Mouse (Mus musculus): ENCODE data around the gene Igfbp1.
A peak's percentile ranks its signal among the peaks of the same experiment; 100 is the strongest.

Gene Igfbp1

DNA sequence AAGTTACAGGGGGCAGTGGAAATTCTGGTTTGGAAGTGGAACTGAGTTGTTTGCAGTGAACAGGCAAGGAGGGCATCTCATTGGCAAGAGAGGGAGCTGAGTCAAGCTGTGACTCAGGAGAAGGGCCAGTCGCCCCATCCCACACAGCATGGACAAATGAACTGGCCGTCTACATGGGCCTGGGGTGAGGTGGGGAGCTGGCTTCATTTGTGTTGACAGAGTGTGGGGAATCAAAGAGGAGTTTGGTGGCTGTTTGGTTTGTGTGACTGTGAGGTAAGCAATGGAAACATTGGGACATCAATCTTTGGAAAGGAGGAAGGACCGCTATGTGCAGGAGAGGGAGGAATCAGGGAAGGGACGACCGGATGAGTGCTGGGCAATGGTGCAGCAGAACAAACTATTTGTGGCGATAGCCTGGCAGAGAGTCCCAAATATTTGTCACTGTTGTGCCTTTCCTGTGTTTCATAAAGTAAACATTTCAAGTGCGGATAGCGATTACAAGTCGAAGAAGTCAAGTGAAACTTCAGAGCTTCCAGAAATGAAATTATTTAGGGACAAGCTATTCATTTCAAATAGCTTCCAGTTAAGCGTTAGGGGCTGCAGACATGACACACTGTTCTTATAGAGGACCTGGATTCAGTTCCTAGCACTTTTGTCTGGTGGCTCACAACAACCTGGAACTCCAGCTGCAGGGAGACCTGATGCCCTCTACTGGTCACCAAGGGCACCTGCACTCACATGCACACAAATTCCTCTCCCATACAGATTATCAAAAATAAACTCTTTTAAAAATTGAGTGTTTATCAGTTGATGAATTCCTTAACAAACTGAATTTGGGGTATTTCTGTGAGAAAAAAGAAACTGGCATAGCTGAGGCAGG is 2.9 kb upstream of the Igfbp1 start:
- DNase-seq (ENCODE audit: low read depth, low spot score), result no peak

DNA sequence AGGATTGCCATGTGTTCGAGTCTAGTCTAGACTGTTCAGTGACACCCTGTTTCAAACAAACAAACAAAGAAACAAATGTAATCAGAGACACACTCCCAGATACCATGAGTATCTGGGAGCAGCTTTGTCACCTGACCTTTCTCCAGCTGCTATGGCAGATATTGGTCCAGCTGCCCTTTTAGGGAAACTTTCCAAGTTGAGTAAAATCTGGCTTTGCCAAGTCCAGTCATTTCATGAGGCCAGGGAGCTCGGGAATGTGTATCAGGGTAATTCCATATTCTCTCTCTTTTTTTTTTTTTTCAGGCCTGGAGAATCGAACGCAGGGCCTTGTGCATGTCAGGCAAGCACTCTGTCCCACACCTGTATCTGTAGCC is 2.3 kb upstream of the Igfbp1 start:
- no peak for DNase-seq (ENCODE audit: low read depth, low spot score)

DNA sequence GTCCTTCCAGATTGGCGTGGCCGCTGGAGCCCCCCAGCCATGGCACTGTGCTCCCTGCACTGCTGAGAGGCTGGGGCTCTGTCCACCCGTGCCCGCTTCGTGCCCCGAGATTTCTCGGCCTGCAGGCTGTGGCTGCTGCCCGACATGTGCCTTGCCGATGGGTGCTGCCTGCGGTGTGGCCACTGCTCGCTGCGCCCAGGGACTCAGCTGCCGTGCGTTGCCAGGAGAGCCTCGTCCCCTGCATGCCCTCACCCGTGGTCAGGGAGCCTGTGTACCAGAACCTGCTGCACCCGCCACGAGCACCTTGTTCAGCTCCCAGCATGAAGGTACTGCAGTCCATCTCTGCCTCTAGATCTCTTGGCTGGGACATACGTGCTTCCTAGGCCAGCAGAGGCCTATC is 424 bp downstream of the Igfbp1 start:
- DNase-seq (ENCODE audit: low read depth, low spot score), result no peak

- no peak for DNase-seq (ENCODE audit: low read depth, low spot score)
Measured at GRCm38 (mm10) chr11:7198481-7199256, 1.1 kb downstream of the Igfbp1 start.

DNA sequence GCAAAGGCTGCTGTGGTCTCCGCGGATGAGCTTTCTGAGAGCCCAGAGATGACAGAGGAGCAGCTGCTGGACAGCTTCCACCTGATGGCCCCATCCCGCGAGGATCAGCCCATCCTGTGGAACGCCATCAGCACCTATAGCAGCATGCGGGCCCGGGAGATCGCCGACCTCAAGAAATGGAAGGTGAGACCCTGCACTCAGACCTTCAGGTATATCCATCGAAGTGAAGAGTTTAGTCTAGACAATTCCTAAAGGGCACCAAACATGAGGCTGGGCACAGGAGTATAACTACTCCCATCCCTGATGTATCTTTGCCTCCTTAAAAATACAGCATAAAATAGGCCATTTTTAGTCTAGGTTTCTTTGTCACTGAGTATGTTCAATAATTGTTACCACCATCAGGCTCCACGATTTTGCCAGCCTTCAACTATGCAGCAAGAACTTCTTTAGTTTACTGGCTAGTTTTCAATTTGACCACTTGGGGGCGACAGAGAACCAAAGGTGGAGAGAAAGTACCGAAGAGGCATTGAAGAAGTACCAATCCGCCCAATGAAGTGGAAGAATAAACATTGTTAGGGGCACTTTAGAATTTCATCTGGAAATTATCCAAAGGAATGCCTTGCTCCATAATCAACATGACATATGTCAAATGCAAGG is 2.3 kb downstream of the Igfbp1 start:
- peak; percentile 58 for DNase-seq (ENCODE audit: low read depth, low spot score)

GRCm38 (mm10) chr11:7200393-7200783 is 2.8 kb downstream of the Igfbp1 start:
- DNase-seq (ENCODE audit: low read depth, low spot score), result no peak

GRCm38 (mm10) chr11:7202206-7202605 is 4.6 kb downstream of the Igfbp1 start:
- no peak for DNase-seq (ENCODE audit: low read depth, low spot score)

DNA sequence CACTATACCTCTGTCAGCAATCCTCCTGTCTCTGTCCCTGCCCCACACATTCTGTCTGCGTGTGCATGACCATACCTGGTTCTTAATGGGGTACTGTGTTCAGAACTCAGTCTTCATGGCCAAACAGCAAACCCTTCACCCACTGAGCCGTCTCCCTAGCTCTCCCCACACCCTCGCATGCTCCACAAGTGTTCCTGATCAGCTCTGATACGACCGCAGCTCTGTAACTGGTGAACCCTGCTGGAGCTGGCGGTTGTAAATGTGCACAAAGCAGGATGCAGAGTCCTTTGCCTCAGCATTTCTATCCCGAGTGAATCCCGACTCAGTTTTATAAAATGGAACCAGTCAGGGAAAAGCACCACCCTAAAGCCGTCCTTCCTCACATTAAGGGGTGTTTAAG is 6.3 kb downstream of the Igfbp1 start:
- no peak for DNase-seq (ENCODE audit: low read depth, low spot score)

DNA sequence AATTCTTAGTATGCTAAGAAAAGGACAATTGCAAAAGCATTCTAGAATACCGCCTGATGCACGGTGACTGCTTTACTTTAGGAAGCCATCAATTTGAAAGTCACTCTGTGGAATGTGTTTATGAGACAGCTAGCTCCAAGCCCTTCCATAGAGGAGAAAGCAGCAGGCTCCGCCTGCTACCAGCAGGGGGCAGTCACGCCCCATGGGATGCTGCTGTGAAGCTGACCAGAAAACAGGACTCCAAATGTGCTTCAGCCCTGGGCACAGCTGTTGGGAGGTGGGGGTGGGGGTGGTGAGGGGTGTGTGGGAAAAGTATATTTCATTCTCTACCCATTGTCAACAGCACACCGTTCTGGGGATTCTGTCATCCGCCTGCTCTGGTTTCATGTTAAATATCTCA is 12.8 kb downstream of the Igfbp1 start:
- peak; percentile 48 for DNase-seq (ENCODE audit: low read depth, low spot score)

DNA sequence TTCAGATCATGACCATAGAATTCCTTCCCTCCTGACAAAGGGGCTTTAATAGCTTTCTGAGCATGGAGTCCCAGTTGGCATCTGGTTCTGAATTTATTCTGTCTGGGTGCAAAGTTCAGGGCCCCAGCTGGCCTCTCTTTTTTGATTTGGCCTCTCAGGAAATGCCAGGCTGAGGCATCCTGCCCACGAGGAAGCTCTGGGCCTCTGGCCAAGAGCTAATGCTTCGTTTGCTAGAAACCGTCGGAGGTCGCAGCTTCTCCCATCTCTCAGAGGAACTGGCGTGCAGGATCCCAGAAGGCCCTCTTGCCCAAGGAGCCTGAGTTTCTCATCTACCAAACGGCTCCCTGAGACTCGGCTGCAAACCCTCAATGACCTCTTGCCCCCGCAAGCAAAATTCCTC is 13.6 kb downstream of the Igfbp1 start:
- DNase-seq (ENCODE audit: low read depth, low spot score), result no peak

DNA sequence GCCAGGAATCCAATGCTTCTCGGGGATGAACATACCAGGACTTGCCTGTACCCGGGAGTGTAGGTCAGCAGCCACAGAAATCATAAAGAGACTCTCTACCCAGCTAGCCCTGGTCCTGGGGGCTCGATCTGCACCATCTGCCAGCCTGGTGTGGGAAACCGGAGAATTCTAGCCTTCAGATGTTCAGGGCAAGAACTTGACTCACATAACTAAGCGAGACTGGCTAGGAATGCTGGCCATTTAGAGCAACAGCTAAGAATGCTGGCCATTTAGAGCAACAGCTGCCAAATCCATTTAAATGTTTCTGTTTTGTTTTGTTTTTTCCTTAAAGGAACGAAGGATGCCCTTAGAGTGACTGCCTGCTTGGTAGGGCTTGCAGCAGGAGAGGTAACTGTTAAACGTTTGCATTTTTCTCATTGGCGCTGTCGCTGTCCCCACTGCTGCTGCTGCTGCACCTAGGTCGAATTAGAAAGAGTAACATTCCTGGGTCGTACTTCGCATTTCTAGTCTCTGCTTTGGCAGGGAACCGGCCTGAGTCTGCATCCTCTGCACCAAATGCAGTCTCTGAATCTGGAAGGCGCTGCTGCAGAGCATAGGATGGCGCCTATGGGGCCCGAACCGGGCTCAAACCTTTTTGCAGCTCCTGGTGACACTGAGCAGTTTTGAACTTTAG is 14.7 kb downstream of the Igfbp1 start:
- DNase-seq (ENCODE audit: low read depth, low spot score), result no peak

GRCm38 (mm10) chr11:7213161-7213500 is 15.5 kb downstream of the Igfbp1 start:
- DNase-seq (ENCODE audit: low read depth, low spot score), result no peak

GRCm38 (mm10) chr11:7213501-7214341 is 16.1 kb downstream of the Igfbp1 start, which contains the start of gene Igfbp3:
Gene Igfbp3 (minus strand): TSS chr11:7213923.
- no peak for DNase-seq (ENCODE audit: low read depth, low spot score)

- no peak for DNase-seq (ENCODE audit: low read depth, low spot score)
Measured at GRCm38 (mm10) chr11:7214342-7214660, 16.7 kb downstream of the Igfbp1 start.

DNA sequence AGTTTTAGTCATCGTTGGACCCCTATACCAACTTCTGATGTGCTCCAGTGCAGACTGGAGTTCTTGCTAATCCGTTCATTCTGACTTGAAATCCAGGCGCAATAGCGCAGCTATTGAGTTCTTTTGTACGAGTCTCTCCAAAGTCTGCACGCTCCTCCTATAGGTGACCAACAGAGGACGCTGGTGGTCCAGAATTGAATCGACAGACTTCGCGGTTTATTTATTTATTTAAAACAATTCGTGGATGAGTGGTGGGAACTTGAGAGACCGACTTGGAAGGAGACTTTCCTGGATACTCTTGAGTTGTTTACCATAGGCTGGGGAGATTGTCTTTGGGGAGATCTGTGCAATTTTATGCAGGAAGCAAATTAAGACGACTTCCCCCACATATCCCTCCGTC is 17.2 kb downstream of the Igfbp1 start:
- DNase-seq (ENCODE audit: low read depth, low spot score), result no peak

DNA sequence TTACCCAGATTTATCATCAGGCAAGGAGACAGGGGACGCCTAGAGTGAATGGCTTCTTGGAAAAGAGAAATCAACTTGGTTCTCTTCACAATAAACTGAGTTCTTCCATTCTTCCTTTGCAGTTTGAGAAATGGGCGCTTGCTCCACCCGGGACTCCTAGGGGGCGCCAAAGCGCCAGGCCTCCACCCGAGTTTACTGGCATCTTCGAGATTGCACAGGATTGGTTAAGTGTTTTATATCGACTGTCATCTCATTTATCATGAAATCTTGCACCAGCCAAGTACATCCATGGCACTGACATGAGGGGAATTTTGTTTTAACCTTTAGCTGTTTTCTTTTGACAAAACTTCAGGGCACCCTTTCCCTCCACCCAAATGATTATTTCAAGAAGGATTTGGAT is 18.1 kb downstream of the Igfbp1 start:
- peak; percentile 18 for DNase-seq (ENCODE audit: low read depth, low spot score)

DNA sequence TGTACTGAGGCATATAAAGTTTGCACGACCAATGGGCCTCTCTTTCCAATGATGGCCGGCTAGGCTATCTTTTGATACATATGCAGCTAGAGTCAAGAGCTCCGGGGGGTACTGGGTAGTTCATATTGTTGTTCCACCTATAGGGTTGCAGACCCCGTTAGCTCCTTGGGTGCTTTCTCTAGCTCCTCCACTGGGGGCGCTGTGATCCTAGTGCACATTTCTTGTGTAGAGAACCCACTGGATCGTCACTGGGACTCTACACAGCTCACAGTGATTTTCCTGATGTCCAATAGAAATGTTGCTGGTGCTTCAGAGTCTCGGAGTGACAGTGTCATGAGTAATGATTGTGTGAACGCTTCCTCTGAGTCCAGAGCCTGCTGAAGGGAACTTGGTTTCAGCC is 24.2 kb downstream of the Igfbp1 start:
- DNase-seq (ENCODE audit: low read depth, low spot score), result peak; percentile 11

DNA sequence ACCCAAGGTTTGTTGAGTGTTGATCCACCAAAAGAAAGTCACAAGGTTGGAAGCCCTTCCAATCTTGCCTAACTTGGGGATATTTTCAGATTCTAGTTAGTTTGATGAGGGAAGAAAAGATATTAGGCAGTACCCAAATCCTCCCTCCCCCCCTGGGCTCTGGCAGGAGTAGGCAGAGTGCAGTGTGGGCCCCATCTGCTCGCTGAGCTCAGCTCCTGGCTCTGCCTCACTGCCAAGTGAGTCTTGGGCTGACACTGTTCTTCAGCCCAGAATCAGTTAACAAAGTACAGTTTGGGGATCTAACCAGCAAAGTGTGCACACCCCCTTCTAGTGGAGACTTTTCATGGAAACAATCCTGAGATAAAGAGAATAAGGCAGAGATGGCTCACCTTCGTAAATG is 28.6 kb downstream of the Igfbp1 start:
- DNase-seq (ENCODE audit: low read depth, low spot score), result no peak

DNA sequence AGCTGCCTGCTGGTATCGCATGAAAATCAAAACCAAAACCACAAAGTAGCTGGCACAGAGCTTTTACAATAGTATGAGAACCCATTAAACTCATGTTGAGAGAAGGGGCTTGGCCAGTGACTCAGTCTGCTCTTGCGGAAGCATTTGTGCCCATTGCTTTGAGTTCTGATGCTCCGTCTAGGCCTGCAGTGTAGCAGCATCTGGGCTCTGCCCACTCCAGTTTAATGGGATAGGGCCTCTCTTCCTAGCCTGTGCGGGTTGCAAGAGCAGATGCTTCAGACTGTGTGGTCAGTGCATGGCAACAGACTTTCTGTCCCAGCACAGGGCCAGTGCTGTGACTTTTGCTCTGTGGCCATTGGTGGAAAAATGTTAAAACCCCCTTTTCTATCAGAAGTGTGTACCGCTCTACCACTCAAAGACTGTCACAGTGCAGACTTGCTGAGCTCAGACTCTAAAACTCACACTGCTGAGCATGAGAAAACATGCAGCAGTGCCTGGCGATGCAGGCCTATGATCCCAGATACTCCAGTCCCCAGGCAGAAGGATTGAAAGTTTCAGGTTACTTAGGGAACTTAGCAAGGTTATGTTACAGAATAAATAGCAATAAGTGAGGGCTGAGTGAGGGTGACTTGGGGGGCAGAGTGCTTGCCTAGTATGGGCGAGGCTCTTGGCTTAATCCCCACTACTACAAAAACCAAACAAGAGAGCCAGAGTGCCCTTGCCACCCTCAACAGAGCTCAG is 29.4 kb downstream of the Igfbp1 start:
- DNase-seq (ENCODE audit: low read depth, low spot score), result no peak

- DNase-seq (ENCODE audit: low read depth, low spot score), result no peak
Measured at GRCm38 (mm10) chr11:7228107-7228506, 30.5 kb downstream of the Igfbp1 start.

GRCm38 (mm10) chr11:7230000-7230399 is 32.4 kb downstream of the Igfbp1 start:
- DNase-seq (ENCODE audit: low read depth, low spot score), result no peak

Measured in A20 (cell line).